Mouse (Mus musculus) erythroid progenitor cell, adult 5-6 weeks (primary cell): ENCODE measurements around the gene Lrmda. TPM values are rescaled to one million over a fixed set of nuclear protein-coding genes. Genes with fewer than 3 reads are reported as not detected.
A peak's percentile ranks its signal among the peaks of the same experiment; 100 is the strongest.

ENCODE experiments used
- ATAC-seq: replicated peaks from 2 replicates; pipeline ENCODE4 v1.8.0; 2016; ENCODE audit warnings: moderate number of reproducible peaks, mild to moderate bottlenecking, moderate TSS enrichment, inconsistent platforms; ENCODE audit not compliant: poor library complexity, low FRiP score, severe bottlenecking
- total RNA-seq, 2 experiments: library from RNA; stranded (forward) in 1 of 2; stranded (reverse) in 1 of 2; fragments of 150-400 nt in 1 of 2; fragments of 186-747, 209-891 nt in 1 of 2; gene quantifications; 2 replicates each; pipeline versions ENCODE4 v1.2.3 to v1.2.4; 2015 to 2017; ENCODE audit warnings: low replicate concordance in 2 of 2

Gene Lrmda
- total RNA-seq, 2 experiments from 2014 or later: 12.2 TPM; not detected in 1

- no peak for ATAC-seq
These were observed 124.5 kb downstream of the Lrmda start for GRCm38 (mm10) chr14:22144014-22144413.

GRCm38 (mm10) chr14:22145863-22146262, 126.4 kb downstream of the Lrmda start:
- ATAC-seq: no peak

GRCm38 (mm10) chr14:22146508-22147044, 127.1 kb downstream of the Lrmda start:
- no peak for ATAC-seq

GRCm38 (mm10) chr14:22147341-22148024, 128.0 kb downstream of the Lrmda start:
- no peak for ATAC-seq

- ATAC-seq: no peak
These were observed 133.2 kb downstream of the Lrmda start for GRCm38 (mm10) chr14:22152701-22153100.

- ATAC-seq: no peak
These were observed 134.6 kb downstream of the Lrmda start for GRCm38 (mm10) chr14:22154096-22154495.

- ATAC-seq: no peak
These were observed 135.5 kb downstream of the Lrmda start for GRCm38 (mm10) chr14:22155034-22155433.

- ATAC-seq: no peak
These were observed 136.1 kb downstream of the Lrmda start for GRCm38 (mm10) chr14:22155512-22156026.

GRCm38 (mm10) chr14:22156991-22157390, 137.5 kb downstream of the Lrmda start:
- no peak for ATAC-seq

GRCm38 (mm10) chr14:22161416-22161815, 141.9 kb downstream of the Lrmda start:
- no peak for ATAC-seq

GRCm38 (mm10) chr14:22167285-22167684, 147.8 kb downstream of the Lrmda start:
- no peak for ATAC-seq

GRCm38 (mm10) chr14:22168077-22168794, 148.7 kb downstream of the Lrmda start:
- ATAC-seq: no peak

- ATAC-seq: no peak
These were observed 149.5 kb downstream of the Lrmda start for GRCm38 (mm10) chr14:22168795-22169568.

GRCm38 (mm10) chr14:22174757-22175156, 155.2 kb downstream of the Lrmda start:
- no peak for ATAC-seq

- ATAC-seq: no peak
These were observed 160.2 kb downstream of the Lrmda start for GRCm38 (mm10) chr14:22179761-22180160.

GRCm38 (mm10) chr14:22181508-22181907, 162.0 kb downstream of the Lrmda start:
- no peak for ATAC-seq

- ATAC-seq: no peak
These were observed 163.7 kb downstream of the Lrmda start for GRCm38 (mm10) chr14:22183195-22183594.

GRCm38 (mm10) chr14:22185452-22185851, 165.9 kb downstream of the Lrmda start:
- ATAC-seq: no peak

GRCm38 (mm10) chr14:22190111-22190510, 170.6 kb downstream of the Lrmda start:
- no peak for ATAC-seq

- 0 out of 2 replicates have a peak, but pooled peaks have one; percentile 10 for ATAC-seq
These were observed 172.7 kb downstream of the Lrmda start for GRCm38 (mm10) chr14:22192185-22192584.
